Mouse (Mus musculus) limb, embryonic 14.5 days (tissue): ENCODE measurements at regions not wholly inside any gene's neighbourhood (a gene's known extent, or its start where the extent isn't known, plus 50 kb on each side); places are given as distances from the start of the nearest gene placed in this dataset.
A peak's percentile ranks its signal among the peaks of the same experiment; 100 is the strongest.

Experiments used
- ATAC-seq: fragments of 200-750 bp; cut with Nextera tagmentation; 2 replicates; pipeline ENCODE4 v1.8.0; 2017; ENCODE audit warnings: low read depth, moderate number of reproducible peaks, moderate TSS enrichment; ENCODE audit not compliant: low FRiP score
- DNase-seq: peaks from one replicate; pipeline ENCODE4 v3.0.0-alpha.2; 2015; ENCODE audit warnings: low spot score
- H3K27ac ChIP-seq: fragments of 300-500 bp; sonication (generic); replicated peaks from 2 replicates; pipeline ENCODE4 v1.5.1; 2014; ENCODE audit warnings: low read depth, mild to moderate bottlenecking, low read length, moderate library complexity, mixed read lengths
- H3K27me3 ChIP-seq: fragments of 300-500 bp; sonication (generic); 2 replicates; pipeline ENCODE4 v1.6.1; 2014; ENCODE audit warnings: low read length, mixed read lengths; ENCODE audit not compliant: control insufficient read depth, insufficient read depth
- H3K36me3 ChIP-seq: fragments of 300-500 bp; sonication (generic); 2 replicates; pipeline ENCODE4 v1.6.1; 2014; ENCODE audit warnings: mild to moderate bottlenecking, low read length, moderate library complexity, mixed read lengths; ENCODE audit not compliant: control insufficient read depth, insufficient read depth
- H3K4me1 ChIP-seq: fragments of 300-500 bp; sonication (generic); 2 replicates; pipeline ENCODE4 v1.6.1; 2014; ENCODE audit warnings: antibody characterized with exemption, low read length, mixed read lengths; ENCODE audit not compliant: control insufficient read depth, insufficient read depth
- H3K4me2 ChIP-seq: fragments of 300-500 bp; sonication (generic); replicated peaks from 2 replicates; pipeline ENCODE4 v1.6.1; 2014; ENCODE audit warnings: low read depth, mild to moderate bottlenecking, low read length, moderate library complexity; ENCODE audit not compliant: severe bottlenecking
- H3K4me3 ChIP-seq: fragments of 300-500 bp; sonication (generic); replicated peaks from 2 replicates; pipeline ENCODE4 v1.5.1; 2014; ENCODE audit warnings: low read length
- H3K9ac ChIP-seq: fragments of 300-500 bp; sonication (generic); 2 replicates; pipeline ENCODE4 v1.6.1; 2014; ENCODE audit warnings: mild to moderate bottlenecking, low read depth, low read length, moderate library complexity; ENCODE audit not compliant: severe bottlenecking
- H3K9me3 ChIP-seq: fragments of 300-500 bp; sonication (generic); 2 replicates; pipeline ENCODE4 v1.6.1; 2016; ENCODE audit warnings: low read length; ENCODE audit not compliant: control insufficient read depth
- POLR2A ChIP-seq: fragments of 200-500 bp; IDR thresholded peaks from 2 replicates; pipeline ENCODE4 v1.8.0; 2012; ENCODE audit warnings: inconsistent platforms, mild to moderate bottlenecking, moderate library complexity, borderline replicate concordance; ENCODE audit not compliant: insufficient read depth, insufficient read length; ENCODE audit errors: extremely low read depth
- WGBS: fragments of 180-500 bp; shearing (Covaris S2); extraction: QIAGEN DNeasy Blood & Tissue Kit; methylation state at CpG from one replicate; pipeline ENCODE4 v1.1.7; 2014; 5-methylcytosine and 5-hydroxymethylcytosine counted together

DNA sequence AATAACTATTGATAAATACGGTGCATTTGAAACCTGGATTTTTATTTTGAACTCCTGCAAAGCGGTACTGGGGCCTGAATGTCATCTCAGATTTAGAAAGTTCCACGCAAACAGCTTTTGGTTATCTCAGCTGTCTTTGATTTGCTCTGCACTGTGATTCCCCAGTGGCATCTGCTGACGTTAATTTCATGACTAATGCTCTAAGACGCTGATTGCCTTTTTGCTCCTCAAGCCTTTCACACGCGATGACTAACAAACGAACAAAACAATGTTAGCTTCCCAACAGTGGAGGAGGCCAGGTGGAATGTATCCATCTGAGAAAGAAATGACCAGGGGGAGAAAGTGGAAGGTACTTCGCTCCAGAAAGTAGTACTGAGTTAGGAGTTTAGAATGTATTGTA lies 586.1 kb upstream of the Slit2 start:
- no peak overlapping the region for H3K4me3 ChIP-seq
- H3K36me3 ChIP-seq = no peaks in the 10 kb centered on the region
- DNase-seq (no peak), ATAC-seq (no peak)
- H3K4me1 ChIP-seq = no peaks in the 10 kb centered on the region
- no peak for TF ChIP-seq POLR2A
- H3K9ac ChIP-seq = no peak overlapping the region
- no peaks in the 10 kb centered on the region for H3K9me3 ChIP-seq
- WGBS = 72% methylated on average over 9 of the region's 9 CpGs
- H3K27me3 ChIP-seq = no peaks in the 10 kb centered on the region
- no peak overlapping the region for H3K27ac ChIP-seq
- no peak overlapping the region for H3K4me2 ChIP-seq

DNA sequence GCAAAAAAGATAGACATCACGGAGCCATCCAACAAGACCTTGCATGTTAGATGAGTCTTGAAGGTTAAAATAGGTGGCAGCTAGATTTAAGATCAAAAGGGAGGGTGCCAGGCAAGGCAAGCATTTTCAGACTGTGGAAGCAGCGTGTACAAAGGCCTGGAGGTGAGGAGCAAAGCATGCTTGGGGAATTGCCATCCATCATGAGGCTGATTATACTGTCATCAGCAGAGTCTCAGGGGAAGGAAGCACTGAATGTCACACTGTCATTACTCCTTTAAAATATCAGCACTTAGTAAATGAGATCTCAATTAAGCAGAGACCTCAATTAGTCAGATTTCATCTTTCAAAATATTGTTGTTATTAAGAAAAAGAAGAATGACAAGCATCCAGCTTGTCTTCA lies 561.0 kb upstream of the Slit2 start:
- no peak overlapping the region for H3K4me2 ChIP-seq
- H3K9ac ChIP-seq = no peak overlapping the region
- ATAC-seq = no peak
- H3K4me1 ChIP-seq = no peaks in the 10 kb centered on the region
- no peak overlapping the region for H3K4me3 ChIP-seq
- TF ChIP-seq POLR2A = no peak
- H3K9me3 ChIP-seq = no peaks in the 10 kb centered on the region
- H3K36me3 ChIP-seq = no peaks in the 10 kb centered on the region
- H3K27ac ChIP-seq = no peak overlapping the region
- no peaks in the 10 kb centered on the region for H3K27me3 ChIP-seq
- no peak for DNase-seq
- 62% methylated on average over 2 of the region's 2 CpGs for WGBS

DNA sequence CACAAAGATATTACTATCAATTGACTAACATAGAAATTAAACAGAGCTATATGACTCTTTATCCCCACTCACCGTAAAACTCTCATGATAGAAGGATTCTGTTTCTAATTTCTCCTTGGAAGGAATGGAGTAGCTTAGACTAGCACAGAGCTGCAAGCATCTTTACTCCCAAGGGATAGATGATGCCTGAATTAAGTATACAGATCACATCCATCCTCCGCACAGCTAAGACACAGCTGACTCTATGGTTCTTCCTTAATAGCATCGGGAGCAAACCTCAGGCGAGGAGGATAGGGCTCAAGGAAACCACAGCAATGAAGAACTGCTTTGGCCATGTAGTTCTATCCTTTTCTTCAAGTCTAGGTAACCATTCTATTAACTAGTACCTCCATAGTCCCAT lies 556.9 kb upstream of the Slit2 start:
- Histone ChIP-seq H3K36me3 (no peaks in the 10 kb centered on the region), H3K4me3 (no peak overlapping the region), H3K9me3 (no peaks in the 10 kb centered on the region), H3K27ac (no peak overlapping the region), H3K4me1 (peaks cover 9% of the 10 kb centered on the region; the same call in 1 of the 2 replicates), H3K27me3 (no peaks in the 10 kb centered on the region), H3K9ac (no peak overlapping the region), H3K4me2 (no peak overlapping the region)
- no peak for TF ChIP-seq POLR2A
- DNase-seq (no peak), ATAC-seq (no peak)
- 85% methylated on average over 4 of the region's 4 CpGs for WGBS

DNA sequence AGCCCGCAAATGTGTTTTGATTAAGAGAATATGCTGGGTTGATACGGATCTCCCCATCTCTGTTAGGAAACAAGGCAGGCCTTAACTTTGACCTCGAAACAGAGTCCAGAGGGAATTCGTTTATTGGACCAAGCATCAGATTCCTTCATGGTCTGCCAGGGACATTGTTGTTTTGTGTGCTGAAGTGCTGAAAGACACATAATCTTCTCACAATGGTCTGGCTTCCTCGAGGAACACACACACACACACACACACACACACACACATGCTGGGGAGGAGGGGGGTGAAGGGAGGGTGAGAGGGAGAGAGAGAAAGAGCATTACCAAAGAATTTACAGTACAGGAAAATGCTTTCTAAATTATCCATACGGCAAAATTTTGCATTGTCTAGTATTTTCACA lies 556.5 kb upstream of the Slit2 start:
- Histone ChIP-seq H3K27me3 (no peaks in the 10 kb centered on the region), H3K4me3 (no peak overlapping the region), H3K4me1 (peaks cover 9% of the 10 kb centered on the region; the same call in 1 of the 2 replicates), H3K9ac (no peak overlapping the region), H3K27ac (no peak overlapping the region), H3K4me2 (no peak overlapping the region), H3K36me3 (no peaks in the 10 kb centered on the region), H3K9me3 (no peaks in the 10 kb centered on the region)
- TF ChIP-seq POLR2A = no peak
- DNase-seq (no peak), ATAC-seq (no peak)
- 74% methylated on average over 6 of the region's 6 CpGs for WGBS

DNA sequence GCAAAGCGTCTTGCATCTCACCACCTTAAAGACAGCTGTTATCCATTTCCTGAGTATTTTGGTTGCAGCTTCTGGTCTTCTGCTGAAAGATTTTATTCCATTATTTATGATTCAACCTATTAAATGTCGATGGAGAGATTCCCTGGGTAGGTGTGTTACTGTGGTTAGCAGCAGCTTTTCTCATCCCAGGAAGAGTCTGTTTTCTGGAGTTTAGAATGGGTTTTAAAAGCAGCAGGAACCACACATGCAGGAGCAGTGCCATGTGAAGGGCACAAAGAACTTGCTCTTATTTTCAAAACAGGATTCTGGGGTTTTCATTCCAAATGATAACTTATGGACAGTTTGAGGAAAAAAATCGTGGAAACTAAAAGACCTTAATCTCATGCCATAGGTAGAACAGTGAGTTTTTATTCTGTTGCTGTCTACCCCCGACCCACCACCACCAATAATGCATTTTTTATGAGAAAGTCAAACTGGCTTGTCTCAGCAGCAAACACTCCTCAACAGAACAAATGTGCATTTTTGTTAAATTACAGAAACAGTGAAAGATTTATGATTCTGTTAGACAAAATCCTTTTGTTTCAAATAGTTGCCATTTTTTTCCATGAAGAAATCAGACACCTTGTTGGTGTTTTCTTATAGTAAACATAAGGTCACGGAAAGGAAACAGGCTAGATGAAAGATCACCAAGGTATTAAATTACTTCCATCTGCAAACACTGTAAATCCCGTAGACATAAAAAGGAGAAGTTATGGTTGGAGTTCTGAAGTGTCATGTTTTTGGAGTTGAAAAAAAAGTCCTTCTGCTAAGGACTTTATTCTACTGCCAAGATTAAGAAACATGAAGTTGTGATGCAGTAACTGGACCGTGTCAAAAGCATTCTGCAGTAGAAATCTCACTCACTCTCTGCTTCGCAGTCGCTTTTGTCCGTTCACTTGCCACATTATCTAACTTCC lies 553.4 kb upstream of the Slit2 start:
- Histone ChIP-seq H3K9me3 (no peaks in the 10 kb centered on the region), H3K27ac (no peak overlapping the region), H3K36me3 (no peaks in the 10 kb centered on the region), H3K4me1 (peaks cover 9% of the 10 kb centered on the region; the same call in 1 of the 2 replicates), H3K4me2 (no peak overlapping the region), H3K9ac (no peak overlapping the region), H3K4me3 (no peak overlapping the region), H3K27me3 (no peaks in the 10 kb centered on the region)
- WGBS = 24% methylated on average over 10 of the region's 10 CpGs
- DNase-seq = peak; percentile 14
- no peak for TF ChIP-seq POLR2A
- peak; percentile 64; the same call in 1 of the 2 replicates for ATAC-seq
